Mouse (Mus musculus) cerebellum, adult (tissue): ENCODE results near the gene D630003M21Rik.

Source experiments
- ATAC-seq: cut with Nextera tagmentation; 2 replicates; pipeline ENCODE4 v1.9.2; 2017; ENCODE audit warnings: mild to moderate bottlenecking, moderate library complexity, mixed read lengths; ENCODE audit not compliant: insufficient number of reproducible peaks, low FRiP score, low TSS enrichment

D630003M21Rik gene

GRCm38 (mm10) chr2:158238101-158238500 is 9.1 kb upstream of the D630003M21Rik start:
- no peak for ATAC-seq

GRCm38 (mm10) chr2:158236698-158237097 is 7.7 kb upstream of the D630003M21Rik start:
- no peak for ATAC-seq

- no peak for ATAC-seq
These were observed 4.1 kb upstream of the D630003M21Rik start for GRCm38 (mm10) chr2:158233106-158233505.

GRCm38 (mm10) chr2:158232414-158232813 is 3.4 kb upstream of the D630003M21Rik start:
- no peak for ATAC-seq

- ATAC-seq = no peak
These were observed 2.0 kb upstream of the D630003M21Rik start for GRCm38 (mm10) chr2:158231071-158231470.

GRCm38 (mm10) chr2:158230617-158231016 is 1.6 kb upstream of the D630003M21Rik start:
- no peak for ATAC-seq

- no peak for ATAC-seq
These were observed 476 bp upstream of the D630003M21Rik start for GRCm38 (mm10) chr2:158229503-158229892.

GRCm38 (mm10) chr2:158225301-158225700 is 3.7 kb downstream of the D630003M21Rik start:
- no peak for ATAC-seq

GRCm38 (mm10) chr2:158223497-158223896 is 5.5 kb downstream of the D630003M21Rik start:
- no peak for ATAC-seq

- no peak for ATAC-seq
These were observed 6.4 kb downstream of the D630003M21Rik start for GRCm38 (mm10) chr2:158222664-158223063.

GRCm38 (mm10) chr2:158221446-158222084 is 7.5 kb downstream of the D630003M21Rik start:
- no peak for ATAC-seq

- no peak for ATAC-seq
These were observed 9.5 kb downstream of the D630003M21Rik start for GRCm38 (mm10) chr2:158219562-158219961.

- ATAC-seq = no peak
These were observed 12.5 kb downstream of the D630003M21Rik start for GRCm38 (mm10) chr2:158216510-158216909.

GRCm38 (mm10) chr2:158215283-158216117 is 13.5 kb downstream of the D630003M21Rik start:
- peak; percentile 85 for ATAC-seq

- ATAC-seq = no peak
These were observed 17.1 kb downstream of the D630003M21Rik start for GRCm38 (mm10) chr2:158211764-158212471.

GRCm38 (mm10) chr2:158210958-158211357 is 18.1 kb downstream of the D630003M21Rik start:
- no peak for ATAC-seq

- no peak for ATAC-seq
These were observed 18.5 kb downstream of the D630003M21Rik start for GRCm38 (mm10) chr2:158210503-158210902.

GRCm38 (mm10) chr2:158209776-158210175 is 19.2 kb downstream of the D630003M21Rik start:
- no peak for ATAC-seq

GRCm38 (mm10) chr2:158207848-158208247 is 21.2 kb downstream of the D630003M21Rik start:
- ATAC-seq = no peak

- peak; percentile 53; the same call in 1 of the 2 replicates for ATAC-seq
These were observed 24.9 kb downstream of the D630003M21Rik start for GRCm38 (mm10) chr2:158204114-158204513.

- no peak for ATAC-seq
These were observed 25.3 kb downstream of the D630003M21Rik start for GRCm38 (mm10) chr2:158203686-158204085.
